Mouse (Mus musculus) spleen, postnatal 0 days (tissue): ENCODE results near the gene Taar2. TPM values are rescaled to one million over a fixed set of nuclear protein-coding genes. Genes with fewer than 3 reads are reported as not detected.

ENCODE experiments used
- polyA plus RNA-seq: library from polyadenylated mRNA; unstranded; fragments of >200 nt; fragmentation: Nextera tagmentation; extraction: Ambion mirVana; gene quantifications from 2 replicates; pipeline ENCODE4 v1.2.1, GENCODE M21; 2015

The Taar2 gene
- not detected in 2 replicates for polyA plus RNA-seq

DNA sequence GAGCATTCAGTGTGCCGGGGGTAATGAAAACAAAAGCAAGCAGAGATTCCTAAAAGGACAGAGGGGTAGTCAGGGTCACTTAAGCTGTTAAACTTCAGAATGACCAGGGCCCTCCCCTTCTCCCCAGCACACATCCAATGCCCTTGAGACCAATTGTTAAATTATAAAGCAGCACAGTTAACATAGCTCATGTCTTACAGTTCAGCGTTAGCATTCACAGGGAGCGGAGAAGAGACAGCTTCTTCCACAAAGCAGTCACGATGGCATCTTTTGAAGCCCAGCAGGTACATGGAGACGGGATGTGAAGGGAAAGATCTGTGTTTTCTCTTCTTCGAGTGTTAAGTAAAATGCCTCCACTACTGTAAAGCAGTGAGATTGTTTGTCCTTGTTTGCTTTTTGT lies at the start of gene Taar2:
Taar2 (plus strand) TSS at position 261 of the 400 bp plus-strand sequence.

DNA sequence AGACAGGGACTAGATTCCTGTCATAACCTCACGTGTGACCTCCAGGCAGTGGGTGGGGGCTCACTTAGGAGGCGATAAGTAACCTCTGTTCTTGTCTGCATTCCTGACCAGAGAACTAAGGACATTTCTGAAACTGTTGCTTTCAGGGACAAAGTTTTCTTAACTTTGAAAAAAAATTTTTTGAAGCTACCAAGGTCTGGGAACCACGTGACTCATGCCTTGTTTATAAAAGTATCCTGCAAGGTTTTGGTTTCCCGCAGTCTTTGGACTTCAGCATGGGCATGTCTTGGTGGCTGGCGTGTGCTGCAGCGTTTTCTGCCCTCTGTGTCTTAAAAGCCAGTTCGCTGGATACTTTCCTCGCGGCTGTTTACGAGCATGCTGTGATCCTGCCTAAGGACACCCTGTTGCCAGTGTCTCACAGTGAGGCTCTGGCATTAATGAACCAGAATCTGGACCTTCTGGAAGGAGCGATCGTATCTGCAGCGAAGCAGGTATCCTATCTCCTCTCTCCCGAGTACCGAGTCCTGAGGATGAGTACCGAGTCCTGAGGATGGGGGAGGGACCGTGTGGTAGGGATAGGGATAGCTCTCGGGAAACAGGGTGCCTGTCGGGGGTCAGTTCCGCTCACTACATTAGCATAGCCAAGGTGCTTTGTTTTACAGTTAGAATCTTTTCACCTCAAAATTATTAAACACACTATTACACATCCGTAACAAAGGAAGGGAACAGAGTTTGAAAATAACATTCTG lies 43.6 kb upstream of the Taar2 start, which contains the start of gene Vnn1:
Vnn1 (plus strand) TSS at position 88 of the 749 bp plus-strand sequence.

DNA sequence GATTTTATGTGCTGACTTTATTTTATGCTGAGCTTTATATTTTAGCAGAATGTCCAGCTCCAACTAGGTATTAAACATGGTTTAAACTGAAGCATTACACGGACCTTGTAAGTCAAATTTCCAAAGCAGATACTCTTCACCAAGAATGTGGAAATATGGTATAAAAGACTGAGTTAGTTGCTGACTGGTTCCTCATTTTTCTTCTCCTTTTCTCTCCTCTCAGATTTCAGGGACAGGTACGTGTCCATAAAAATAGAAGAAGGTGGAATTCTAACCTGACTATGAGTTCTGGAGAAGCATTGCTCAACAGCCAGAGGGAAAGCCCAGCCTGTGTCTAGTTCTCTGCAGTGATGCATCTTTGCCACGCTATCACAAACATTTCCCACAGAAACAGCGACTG lies 18.3 kb upstream of the Taar2 start, which contains the start of gene Taar1:
Taar1 (plus strand) TSS at position 301 of the 400 bp plus-strand sequence.

DNA sequence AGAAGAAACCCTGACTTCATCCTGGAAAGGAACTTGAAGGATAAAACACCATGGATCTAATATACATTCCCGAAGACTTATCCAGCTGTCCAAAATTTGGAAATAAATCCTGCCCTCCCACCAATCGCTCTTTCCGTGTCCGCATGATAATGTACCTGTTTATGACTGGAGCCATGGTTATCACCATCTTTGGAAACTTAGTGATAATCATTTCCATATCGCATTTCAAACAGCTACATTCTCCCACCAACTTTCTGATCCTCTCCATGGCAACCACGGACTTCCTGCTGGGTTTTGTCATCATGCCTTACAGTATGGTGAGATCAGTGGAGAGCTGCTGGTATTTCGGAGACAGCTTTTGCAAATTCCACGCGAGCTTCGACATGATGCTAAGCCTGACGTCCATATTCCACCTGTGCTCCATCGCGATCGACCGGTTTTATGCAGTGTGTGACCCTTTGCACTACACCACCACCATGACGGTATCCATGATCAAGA lies 11.2 kb downstream of the Taar2 start, which contains the start of gene Taar3:
Taar3 (plus strand) TSS at position 51 of the 498 bp plus-strand sequence.

DNA sequence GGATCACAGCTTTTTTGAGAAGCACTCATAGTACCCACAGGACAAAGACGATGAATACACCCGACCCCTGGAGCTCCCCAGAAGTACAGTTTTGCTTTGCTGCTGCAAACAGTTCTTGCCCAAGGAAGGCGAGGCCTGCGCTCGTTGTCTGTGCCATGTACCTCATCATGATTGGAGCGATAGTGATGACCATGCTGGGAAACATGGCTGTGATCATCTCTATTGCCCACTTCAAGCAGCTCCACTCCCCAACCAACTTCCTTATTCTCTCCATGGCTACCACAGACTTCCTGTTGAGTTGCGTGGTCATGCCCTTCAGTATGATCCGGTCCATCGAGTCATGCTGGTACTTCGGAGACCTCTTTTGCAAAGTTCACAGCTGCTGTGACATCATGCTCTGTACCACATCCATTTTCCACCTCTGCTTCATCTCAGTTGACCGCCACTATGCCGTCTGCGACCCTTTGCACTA lies 22.1 kb downstream of the Taar2 start, which contains the start of gene Taar4:
Taar4 (plus strand) TSS at position 51 of the 472 bp plus-strand sequence.

DNA sequence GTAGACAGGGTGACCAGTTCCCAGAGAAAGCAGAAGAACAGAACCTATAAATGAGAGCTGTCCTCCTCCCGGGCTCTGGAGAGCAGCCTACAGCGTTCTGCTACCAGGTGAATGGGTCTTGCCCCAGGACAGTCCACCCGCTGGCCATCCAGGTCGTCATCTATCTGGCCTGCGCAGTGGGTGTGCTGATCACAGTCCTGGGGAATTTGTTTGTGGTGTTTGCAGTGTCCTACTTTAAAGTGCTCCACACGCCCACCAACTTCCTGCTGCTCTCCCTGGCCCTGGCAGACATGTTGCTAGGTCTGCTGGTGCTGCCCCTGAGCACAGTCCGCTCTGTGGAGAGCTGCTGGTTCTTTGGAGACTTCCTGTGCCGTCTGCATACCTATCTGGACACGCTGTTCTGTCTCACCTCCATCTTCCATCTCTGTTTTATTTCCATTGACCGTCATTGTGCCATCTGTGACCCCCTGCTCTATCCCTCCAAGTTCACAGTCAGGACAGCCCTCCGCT lies 32.3 kb downstream of the Taar2 start, which contains the start of gene Taar5:
Taar5 (plus strand) TSS at position 51 of the 510 bp plus-strand sequence.

DNA sequence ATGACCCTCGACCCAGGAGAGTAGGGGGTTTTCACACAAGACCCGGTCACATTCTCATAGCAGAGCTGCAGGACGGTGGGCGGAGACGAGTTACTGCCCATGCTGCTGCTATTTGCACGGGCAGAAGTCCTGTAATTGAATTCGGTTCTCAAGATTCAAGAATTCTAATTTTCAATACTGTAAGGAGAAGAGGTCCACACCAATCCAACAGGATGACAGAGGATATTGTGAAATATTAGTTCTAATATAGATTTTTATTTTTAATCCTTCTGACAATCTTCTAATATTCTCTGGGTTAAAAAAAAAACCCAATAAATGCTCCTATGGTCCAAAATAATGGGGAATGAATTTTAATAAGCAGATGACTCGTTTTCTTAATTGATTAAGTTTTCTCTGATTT lies 47.2 kb downstream of the Taar2 start, which contains the start of gene Taar6:
Taar6 (minus strand) TSS at position 101 of the 400 bp plus-strand sequence.

Other genes starting within 250 kb of the Taar2 start
- 299 and 304 TPM in 2 replicates for gene Rps12, start 151.3 kb upstream of the Taar2 start, polyA plus RNA-seq
- gene Slc18b1, start 141.6 kb upstream of the Taar2 start, polyA plus RNA-seq = 2.1 and 2.2 TPM in 2 replicates
- gene Vnn3, start 87.1 kb upstream of the Taar2 start, polyA plus RNA-seq = 2.8 and 3.0 TPM in 2 replicates
- gene Vnn1, start 43.9 kb upstream of the Taar2 start, polyA plus RNA-seq = 0.97 and 1.1 TPM in 2 replicates
- not detected in 2 replicates for gene Taar1, start 18.2 kb upstream of the Taar2 start, polyA plus RNA-seq
- not detected in 2 replicates for gene Taar3, start 11.0 kb downstream of the Taar2 start, polyA plus RNA-seq
- not detected in 2 replicates for gene Taar4, start 21.9 kb downstream of the Taar2 start, polyA plus RNA-seq
- not detected in 2 replicates for gene Taar5, start 32.1 kb downstream of the Taar2 start, polyA plus RNA-seq
- not detected in 2 replicates for gene Taar6, start 47.1 kb downstream of the Taar2 start, polyA plus RNA-seq
- gene Taar7a, start 54.9 kb downstream of the Taar2 start, polyA plus RNA-seq = not detected in 2 replicates
- not detected in 2 replicates for gene Taar7b, start 61.4 kb downstream of the Taar2 start, polyA plus RNA-seq
- not detected in 2 replicates for gene Taar7d, start 88.7 kb downstream of the Taar2 start, polyA plus RNA-seq
- gene Taar7e, start 99.0 kb downstream of the Taar2 start, polyA plus RNA-seq = not detected in 2 replicates
- gene Taar7f, start 110.9 kb downstream of the Taar2 start, polyA plus RNA-seq = not detected in 2 replicates
- not detected in 2 replicates for gene Taar8a, start 137.9 kb downstream of the Taar2 start, polyA plus RNA-seq
- gene Taar8b, start 153.7 kb downstream of the Taar2 start, polyA plus RNA-seq = not detected in 2 replicates
- gene Taar8c, start 163.3 kb downstream of the Taar2 start, polyA plus RNA-seq = not detected in 2 replicates
- gene Taar9, start 171.0 kb downstream of the Taar2 start, polyA plus RNA-seq = not detected in 2 replicates
- 33.8 and 42.4 TPM in 2 replicates for gene Stx7, start 210.7 kb downstream of the Taar2 start, polyA plus RNA-seq